Mouse (Mus musculus): ENCODE data around the gene Setd6.

Setd6 gene

DNA sequence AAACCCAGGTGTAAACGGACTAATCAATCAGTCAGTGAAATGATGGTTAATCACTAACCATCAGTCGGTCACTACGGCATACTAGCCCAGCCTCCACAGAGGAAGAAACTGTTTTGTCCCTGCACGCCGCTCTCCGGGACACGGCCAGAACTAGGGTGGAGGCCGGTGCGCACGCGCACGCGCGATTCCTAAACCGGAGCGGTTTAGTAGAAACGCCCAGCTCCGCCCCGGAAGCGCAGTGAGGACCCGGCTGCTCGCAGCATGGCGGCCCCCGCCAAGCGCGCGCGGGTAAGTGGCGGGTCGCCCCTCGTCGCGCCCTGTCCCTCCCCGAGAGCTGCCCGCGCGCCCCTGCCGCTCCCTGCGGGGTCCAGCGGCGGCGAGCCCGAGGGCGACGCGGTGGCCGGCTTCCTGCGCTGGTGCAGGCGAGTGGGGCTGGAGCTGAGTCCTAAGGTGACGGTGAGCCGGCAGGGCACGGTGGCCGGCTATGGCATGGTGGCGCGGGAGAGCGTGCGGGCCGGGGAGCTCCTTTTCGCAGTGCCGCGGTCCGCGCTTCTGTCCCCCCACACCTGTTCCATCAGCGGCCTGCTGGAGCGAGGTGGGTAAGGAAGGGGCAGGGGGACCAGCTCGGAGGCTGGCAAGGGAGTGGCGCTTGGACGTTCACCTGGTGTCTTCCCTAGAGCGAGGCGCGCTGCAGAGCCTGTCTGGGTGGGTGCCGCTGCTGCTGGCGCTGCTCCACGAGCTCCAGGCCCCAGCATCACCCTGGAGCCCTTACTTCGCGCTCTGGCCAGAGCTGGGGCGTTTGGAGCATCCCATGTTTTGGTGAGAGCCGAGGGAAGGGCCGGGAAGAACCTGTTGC, at the start of gene Setd6:
TSS of gene Setd6 (plus strand) at position 206 of the 856 bp plus-strand sequence.
- under 1% methylated on average over 79 of the region's 79 CpGs for WGBS

DNA sequence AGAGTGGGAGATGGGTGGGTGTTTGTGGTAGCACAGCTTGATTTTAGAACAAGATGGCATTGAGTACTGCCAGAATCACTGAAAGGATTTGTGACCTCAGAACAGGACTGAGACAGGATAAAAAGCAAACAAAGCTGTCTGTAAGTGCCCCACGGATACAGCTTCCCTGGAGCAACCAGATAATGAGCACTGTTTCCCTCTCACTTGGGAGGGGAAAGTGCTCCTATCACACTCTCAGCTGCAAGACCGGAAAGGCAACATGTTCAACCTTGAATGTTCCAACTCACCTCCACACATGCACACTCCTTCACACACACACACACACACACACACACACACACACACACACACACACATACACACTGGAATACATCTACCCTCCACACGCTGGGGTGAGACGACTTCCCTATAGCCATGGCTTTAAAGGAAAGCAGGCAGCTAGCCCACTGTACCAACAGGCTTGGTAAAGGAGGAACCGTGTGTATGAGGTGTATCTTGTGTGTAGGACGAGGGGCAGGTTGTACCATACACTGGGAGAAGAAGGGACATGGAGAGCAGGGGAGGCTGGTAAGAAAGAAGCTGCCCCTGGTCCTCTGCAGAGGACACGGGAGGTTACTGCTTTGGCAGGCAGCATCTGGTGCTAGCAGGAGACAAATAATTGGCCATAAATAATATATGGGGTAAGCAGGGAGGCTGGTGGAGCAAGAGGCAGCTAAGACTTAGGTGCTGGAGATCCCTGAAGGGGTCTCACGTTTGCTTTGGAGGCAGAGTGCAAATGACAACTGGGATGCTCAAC, 47.3 kb upstream of the Setd6 start:
- WGBS = 68% methylated on average over 8 of the region's 8 CpGs

DNA sequence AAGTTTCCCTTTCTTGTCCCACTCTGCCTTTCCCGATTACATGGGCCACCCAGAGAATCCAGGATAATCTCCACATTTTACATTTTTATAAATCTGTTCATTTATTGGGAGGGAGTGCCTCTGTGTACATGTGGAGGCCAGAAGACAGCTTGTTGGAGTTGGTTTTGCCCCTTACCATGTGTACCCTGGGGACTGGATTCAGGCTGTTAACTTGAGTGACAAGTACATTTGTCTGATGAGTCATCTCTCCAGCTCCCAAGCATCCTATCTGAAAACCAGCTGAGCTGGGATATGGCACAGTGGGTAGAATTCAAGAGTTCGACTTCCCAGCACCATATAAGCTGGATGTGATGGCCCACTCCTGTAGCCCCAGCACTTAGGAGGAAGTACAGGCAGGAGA, 45.7 kb upstream of the Setd6 start:
- 80% methylated on average over 2 of the region's 2 CpGs for WGBS

DNA sequence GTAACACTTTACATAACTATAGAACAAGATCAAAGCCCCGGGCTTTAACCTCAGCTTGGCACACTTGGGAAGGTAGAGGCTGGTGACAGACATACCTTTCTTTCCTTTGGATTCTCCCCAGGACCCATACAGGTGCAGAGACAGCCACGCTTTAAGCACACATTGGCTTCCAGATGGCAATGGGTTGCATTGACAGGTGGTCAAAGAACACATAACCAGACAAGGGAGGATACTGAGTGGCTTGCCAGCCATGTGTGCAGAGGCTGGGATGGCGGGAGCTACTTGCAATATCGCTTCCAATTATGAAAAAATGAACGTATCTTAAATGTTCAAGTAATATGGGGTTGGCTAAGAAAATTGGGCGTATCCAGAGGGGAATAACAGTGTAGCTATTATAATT, 43.8 kb upstream of the Setd6 start:
- 81% methylated on average over 6 of the region's 6 CpGs for WGBS

DNA sequence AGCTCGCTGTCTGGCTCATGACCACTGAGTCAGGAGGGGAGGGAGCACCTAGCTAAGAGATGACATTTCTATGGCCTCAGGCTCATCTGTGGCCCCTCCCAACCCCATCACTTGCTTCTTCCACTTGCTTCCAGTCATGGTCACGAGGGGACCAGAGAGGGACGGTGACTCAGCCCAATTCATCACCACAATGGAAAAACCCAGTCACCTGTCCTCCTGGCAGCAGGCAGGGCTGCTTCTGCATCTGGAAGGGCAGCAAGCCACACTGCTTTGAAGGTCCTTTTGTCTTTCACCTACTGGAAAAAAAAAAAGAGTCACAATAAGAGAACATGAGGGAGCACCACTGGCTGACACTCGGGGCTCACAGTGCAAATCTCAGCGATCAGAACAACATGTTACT, 42.9 kb upstream of the Setd6 start:
- WGBS = 81% methylated on average over 5 of the region's 5 CpGs

DNA sequence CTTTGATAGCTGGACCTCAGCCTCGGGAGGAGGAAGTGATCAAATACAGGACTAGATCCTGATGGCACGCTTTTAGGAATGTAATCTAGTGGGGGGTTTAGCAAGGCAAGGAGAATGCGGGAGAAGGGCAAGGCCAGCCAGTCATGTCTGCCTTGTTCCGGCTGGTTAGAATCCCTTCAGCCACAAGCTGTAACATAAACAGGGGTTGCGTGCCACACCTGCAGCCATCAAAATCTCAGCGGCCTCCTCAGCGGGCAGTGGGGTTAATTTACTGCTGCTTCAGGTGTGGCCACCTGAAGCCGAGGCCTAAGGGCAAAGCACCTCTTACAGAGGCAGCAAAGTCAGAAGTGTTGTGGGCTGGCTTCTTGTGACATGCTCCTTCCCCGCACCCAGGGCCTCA, 39.0 kb upstream of the Setd6 start, which contains the start of gene Ndrg4:
TSS of gene Ndrg4 (plus strand) at position 350 of the 400 bp plus-strand sequence.
- 71% methylated on average over 9 of the region's 9 CpGs for WGBS

DNA sequence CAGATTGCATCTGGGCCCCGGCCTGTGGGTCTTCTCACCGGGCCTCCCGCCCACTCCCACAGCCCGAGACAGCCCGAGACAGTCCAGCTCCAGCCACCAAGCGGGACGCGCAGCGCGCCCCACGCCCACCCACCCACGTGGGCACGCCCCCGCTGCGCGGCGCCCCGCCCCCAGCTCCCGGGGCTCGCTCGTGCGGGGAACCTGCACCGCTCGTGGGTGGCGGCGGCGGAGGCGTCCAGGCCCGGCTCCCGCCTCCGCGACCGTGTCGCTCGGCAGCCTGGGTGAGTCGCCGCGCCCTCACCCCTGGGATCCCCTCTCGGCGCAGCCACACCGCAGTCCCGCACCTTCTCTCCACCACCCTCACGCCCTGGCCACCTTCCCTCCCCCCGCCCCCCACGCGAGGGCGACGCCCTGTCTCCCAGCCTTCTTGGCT, 38.1 kb upstream of the Setd6 start:
- WGBS = 3% methylated on average over 36 of the region's 48 CpGs

DNA sequence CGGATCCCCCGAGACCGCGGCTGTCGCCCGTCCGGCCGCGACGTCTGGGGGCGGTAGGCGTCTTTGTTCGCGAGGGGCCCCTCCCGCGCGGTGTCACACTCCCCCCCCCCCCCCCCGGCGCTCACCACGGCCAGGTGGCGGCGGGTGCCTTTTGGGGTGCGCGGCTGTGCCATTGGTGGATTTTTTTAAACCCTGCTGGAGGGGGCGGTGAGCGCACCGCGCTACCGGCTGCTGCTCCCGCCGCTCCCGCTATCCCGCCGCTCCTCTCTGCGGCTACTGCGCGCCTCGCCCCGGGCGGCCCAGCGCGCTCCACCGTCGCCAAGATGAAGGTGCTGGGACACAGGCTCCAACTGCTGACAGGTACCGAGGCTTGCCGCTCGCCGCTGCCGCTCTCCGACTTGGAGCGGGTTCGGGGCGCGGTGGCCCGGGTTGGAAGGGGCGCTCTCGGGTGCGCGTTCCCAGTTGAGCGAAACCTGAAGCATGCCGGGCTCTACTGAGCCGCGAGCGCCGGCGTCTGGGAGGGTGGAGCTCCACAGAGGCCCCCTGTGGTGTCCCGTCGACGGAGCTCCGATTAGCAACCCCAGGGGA, 37.6 kb upstream of the Setd6 start:
- WGBS = 1% methylated on average over 56 of the region's 70 CpGs

DNA sequence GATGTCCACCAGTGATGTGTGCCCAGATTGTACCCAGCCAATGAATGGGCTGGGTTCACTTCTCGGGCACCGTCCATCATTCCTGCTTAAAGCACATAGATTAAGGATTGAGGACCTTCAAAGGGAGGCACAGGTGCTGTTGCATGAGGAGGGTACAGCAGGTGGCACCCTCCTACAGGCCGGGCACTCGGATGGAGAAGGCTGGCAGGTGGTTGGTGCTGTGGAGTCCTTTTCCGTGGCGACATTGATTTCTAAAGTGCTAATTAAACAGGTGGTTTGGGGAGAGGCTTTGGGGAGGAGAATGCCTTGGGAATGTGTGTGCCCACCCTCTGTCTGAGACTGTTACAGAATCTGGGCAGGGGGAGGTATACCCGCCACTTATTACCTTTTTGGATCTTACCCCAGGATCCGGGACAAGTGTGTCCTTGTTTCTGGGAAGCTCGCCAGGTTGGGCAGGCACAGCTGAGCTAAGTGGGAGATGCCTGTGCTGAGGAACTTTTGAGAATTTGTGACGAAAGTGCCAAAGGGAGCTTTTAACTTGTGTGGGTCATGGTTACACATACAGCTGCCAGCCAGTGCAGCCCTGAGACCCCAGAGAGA, 27.5 kb upstream of the Setd6 start:
- 31% methylated on average over 10 of the region's 10 CpGs for WGBS

DNA sequence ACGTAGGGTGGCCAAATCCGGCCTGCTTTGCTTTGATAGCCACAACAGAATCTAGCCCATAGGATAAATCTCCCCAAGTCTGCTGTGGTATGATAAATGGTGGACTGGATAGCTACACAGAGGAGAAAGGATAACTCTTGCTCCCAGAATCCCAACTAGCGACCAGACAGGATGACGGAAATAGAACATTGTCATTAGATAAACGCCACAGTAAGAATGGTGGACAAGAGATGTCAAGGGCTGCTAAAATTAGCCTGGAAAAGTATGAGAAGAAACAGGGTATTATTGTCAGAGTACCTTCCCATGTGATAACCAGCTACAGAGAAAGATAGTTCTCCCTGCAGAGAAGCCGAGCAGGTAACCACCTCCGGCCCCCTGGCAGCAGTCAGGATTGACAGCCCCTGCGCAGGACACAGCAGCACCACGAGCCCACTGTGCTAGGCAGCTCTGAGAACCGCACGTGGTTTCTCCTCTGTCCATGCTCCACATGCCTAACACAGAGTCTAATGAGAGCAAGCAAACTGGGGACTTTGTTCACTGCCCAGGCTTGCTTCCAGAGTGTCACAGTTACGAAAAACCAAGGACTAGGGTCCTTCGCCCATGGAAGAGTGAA, 24.6 kb upstream of the Setd6 start:
- 71% methylated on average over 13 of the region's 13 CpGs for WGBS

DNA sequence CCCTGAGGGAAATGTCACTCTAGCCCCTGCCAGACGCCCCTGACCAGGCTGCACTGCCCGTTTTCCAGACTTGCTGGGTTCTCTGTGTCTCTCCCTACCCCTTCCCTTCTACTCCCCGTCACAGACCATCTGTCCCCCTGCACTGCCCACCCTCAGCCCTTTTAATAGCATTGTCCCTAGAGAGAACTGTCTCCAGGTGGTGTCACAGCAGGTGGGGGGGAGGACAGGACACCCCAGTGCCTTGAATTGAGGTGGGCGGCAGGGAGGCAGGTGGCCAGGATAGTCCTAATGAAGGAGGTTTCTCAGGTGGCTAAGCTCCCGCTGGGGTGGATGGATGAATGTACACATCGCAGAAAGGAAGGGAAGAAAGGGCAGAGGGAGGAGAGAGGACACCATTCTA, 21.1 kb upstream of the Setd6 start:
- WGBS = 16% methylated on average over 6 of the region's 6 CpGs

DNA sequence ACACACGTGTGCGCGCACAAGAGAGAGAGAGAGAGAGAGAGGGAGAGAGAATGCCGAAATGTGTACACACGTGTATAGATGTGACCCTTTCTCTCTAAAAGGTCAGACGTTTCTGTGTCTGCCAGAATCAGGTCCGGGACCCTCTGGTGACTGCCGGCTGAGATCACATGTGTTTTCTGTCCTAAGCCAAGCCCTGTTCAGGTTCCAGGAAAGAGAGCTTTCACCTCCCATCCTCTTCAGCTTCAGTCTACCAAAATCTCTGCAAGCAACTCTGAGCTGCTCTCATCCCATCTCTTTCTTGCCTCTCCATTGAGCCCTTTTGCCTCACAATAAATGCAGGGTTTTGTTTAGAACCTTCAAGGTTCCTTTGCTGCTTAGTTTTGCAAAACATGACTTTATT, 19.0 kb upstream of the Setd6 start:
- WGBS = 53% methylated on average over 8 of the region's 8 CpGs

DNA sequence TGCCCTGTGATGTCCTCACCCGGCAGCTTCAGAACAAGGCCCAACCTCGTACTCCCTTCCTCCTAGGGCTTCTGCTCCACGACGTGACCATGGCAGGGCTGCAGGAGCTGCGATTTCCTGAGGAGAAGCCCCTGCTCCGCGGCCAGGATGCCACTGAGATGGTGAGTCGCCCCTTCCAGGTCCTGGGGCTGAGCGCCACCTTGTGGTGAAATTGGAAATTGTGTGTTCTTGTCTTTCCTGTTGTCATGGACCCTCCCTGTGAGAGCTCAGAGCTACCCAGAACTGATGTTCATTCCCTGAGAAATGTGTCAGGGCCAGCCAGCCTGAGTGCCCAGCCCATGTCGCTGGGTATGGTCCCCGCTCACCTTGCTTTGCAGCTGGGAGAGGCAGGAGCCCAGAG, 18.6 kb upstream of the Setd6 start:
- under 1% methylated on average over 11 of the region's 11 CpGs for WGBS

DNA sequence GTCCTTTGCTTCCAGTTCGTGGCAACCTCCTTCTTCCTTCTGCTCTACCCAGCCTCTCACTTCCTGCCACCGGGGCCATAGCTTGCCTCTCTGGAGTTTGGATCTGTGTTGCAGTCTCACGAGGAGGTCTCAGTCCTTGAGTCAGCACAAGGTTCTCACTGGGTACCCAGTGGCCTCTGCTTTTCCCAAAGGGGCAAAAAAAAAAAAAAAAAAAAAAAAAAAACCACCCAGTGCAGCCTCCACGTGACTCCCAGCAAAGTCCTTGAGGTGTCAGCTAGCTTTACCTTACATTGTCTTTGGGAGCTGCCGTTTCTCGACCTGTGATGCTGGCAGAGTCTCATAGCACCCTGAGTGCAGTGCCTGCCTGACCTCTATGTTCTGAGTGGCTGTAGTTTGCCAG, 17.5 kb upstream of the Setd6 start:
- 24% methylated on average over 6 of the region's 6 CpGs for WGBS

DNA sequence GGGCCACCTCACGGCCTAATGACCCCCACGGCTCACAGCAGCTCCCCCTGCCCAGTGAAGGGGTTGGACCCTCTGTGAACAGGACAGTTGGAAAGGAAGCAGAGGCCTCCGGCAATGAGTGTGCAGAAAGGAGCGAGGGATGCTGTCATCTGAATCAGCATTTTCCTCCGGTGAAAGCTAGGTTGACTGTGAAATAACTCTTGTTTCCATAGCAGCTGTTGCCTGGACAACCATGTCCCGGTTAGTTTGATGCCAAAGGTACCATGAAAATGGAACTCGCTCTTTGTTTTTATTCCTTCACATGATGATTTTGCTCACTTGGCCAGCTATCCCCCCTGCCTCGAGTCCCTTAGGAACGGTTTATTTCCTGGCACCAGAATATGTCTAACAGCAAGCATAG, 15.4 kb upstream of the Setd6 start:
- 19% methylated on average over 9 of the region's 9 CpGs for WGBS

DNA sequence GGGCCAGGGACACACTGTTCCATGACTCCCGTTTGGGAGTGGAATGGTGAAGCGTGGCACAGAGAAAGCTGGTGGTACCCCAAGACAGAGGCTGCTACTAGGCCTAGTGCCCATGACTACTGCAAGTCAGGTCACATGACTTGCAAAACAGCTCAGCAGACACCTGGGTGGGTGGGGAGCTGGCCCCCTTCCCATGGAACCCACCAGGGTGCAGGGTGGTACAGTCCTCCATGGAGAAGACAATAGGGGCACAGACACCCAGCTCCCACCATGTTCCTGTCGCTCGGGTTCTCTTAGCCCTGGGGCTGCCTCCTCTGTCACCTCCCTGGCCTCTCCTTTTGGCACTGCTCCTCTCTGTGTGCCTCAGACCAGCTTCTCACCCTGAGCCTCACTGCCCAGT, 13.9 kb upstream of the Setd6 start:
- 62% methylated on average over 4 of the region's 4 CpGs for WGBS

DNA sequence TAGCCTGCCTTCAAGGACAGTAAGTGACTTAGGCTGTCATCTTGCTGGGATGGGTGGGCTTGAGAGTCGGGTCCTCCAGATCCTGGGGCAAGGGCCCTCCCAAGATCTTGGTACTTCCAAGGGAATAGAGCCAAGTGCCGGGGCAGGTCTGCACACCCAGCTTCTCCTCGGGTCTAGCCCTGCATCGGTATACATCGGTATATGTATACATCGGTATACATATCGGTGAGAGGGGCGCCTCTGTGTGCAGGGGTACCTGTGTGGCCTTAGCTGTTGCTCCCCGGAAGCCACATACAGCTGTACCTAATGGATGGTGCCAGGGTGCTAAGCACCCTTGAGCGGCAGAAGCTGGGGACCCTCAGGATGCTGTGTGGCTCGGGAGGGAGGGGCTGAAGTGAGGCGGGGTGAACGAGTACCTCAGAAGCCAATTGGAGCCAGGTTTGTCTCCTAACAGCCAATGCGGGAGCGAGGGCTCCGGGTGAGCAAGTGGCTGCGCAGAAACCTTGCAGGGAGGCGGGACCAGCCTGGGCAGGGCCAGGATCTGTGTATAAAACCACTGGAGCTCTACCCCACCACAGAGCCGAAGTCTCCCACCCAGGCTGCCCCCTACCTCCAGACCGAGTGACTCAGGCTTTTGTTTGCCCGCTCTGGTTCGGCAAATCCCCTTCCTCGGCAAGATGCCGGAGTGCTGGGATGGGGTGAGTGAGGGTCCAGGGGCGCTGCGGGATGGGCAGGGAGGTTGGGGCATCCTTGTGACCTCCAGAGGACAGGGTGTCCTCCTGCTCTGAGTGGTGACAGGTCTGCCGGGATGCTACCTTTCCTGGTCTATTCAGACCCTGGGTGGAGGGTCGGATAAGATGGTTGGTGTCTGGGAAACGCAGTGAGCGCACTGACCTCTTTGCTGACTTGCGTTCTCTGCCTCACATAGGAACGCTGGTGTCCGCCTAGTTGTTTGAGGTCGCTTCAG, 12.9 kb upstream of the Setd6 start:
- under 1% methylated on average over 34 of the region's 34 CpGs for WGBS

DNA sequence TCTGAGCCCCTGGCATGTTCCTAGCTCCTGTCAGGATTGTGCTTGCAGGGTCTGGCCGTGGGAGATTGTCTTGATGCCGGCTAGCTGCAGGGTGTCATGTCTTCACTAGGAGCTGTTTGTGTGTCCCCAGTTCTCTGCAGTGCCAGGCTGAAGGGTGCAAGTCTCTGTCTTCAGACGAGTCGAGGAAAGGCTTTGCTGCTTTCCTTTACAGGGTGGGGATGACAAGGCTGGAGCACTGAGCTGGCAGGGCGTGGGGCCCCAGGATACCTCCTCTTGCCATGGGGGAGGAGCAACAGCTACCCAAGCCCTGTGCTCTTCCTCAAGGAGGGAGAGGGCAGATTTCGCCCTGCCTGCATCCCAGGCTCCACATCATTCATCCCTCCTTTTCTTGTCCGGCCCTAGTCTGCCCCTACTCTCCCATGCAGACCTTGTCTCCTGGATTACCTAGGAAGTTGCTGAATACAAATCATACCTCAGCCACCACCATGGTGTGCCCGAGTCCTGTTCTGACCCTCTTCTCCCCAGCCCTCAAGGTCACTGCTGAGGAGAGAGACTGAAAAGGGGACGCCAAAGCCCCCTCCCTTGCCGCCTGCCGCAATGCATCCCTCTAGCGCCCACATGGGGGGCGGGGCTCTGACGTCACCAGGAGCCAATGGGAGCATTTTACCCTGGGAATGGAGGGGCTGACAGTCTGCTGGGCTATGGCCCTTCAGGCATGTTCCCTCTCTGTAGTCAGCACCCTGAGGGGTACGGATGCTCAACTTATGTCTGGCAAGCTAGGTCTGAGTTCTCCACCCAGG, 12.0 kb upstream of the Setd6 start:
- WGBS = 2% methylated on average over 15 of the region's 15 CpGs

DNA sequence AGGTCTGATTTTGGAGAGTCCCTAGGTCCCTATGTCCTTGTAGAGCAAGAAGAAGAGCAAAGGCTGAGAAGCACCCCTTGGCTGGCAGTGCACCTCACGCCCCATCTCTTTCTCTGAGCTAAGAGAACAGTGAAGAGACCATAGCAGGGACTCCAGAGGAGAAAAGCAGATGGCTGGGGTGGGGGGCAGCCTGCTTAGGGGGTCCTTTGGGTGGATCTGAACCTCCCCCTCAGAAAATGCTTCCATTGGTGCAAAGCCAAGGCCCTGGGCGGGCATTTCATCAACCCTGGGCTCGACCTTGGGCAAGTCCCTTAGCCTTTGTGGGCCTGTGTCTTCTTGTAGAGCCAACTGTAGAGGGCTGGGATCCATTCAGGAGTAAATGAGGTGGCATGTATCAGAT, 11.1 kb upstream of the Setd6 start:
- WGBS = 55% methylated on average over 3 of the region's 3 CpGs

DNA sequence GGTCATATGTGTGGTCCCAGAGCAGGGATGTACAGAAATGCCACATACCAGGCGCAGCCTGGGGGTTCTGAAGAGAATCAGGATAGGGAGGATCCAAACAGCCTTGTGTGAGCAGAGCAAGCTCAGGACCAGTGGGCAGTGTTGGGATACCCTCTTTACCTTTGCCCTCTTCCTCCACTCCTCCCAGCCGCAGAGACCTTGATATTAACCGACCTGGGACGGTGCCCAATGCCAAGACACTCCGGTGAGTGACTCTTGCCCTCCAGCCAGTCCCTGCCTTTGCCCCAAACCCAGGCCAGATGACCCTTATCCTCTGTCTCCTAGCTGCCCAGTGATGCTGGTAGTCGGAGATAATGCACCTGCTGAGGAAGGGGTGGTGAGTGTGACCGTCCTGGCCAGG, 6.1 kb upstream of the Setd6 start:
- 83% methylated on average over 7 of the region's 7 CpGs for WGBS

All from cerebral cortex, adult 2 months (tissue).